9 mouse cellular contexts compared by ENCODE assay signal in the genomic region with DNA sequence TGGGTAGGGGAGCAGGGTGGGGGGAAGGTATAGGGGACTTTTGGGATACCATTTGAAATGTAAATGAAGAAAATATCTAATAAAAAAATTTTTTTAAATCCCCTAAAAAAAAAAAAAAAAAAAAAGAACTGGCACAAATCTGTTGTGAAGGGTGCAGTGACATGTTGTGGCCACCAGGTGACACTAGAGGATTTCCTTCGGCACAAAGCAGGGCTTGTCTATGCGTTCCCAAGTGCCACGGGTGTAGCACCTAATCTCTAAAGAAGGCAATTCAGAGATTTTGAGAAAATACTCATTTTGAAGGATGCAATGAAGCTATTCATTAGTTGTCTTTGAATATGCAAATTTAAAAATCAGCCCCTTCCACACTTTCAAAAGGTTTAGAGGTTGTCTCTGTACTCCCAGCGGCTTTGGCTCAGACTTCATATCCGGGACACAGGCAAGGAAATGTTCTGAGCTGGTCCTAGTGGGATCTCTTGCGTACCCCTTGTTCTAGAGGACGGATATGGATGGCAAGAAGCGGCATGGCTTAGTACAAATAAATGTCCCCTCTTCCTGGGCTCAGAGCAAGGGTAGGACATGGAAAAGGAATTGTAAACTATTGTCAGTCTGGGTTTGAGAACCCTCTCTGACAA. TPM values are rescaled to one million over a fixed set of nuclear protein-coding genes. Genes with fewer than 3 reads are reported as not detected.
A peak's percentile ranks its signal among the peaks of the same experiment; 100 is the strongest.
DNase-seq lines count a peak whose midpoint lies in the region; ATAC-seq and TF ChIP-seq lines count a peak whose summit lies in the region.
"Had no signal": no experiment of that assay in that cellular context is flagged by ENCODE, and none has a peak within 500 bp of the region (broad histone marks: within the 10 kb centered on the region; RNA-seq: fewer than 3 reads in every experiment).

No protein-coding gene starts in this region.

- DNase-seq in kidney, adult 18-20 months = peak; percentile 57
- peak; percentile 89 for DNase-seq in brain, embryonic 14.5 days (ENCODE audit: low read depth)
- peak; percentile 71 to 80 for DNase-seq in left cerebral cortex, postnatal 25 days (ENCODE audit: low spot score in 2 of 2)
- DNase-seq in spleen, adult 18-20 months = peak; percentile 24 to 43

- H3K4me3 ChIP-seq in kidney, embryonic 15.5 days (replicated peaks) = no peak overlapping the region
- H3K4me3 ChIP-seq in forebrain, embryonic 12.5 days (replicated peaks) = no peak overlapping the region
- H3K4me3 ChIP-seq in hindbrain, embryonic 16.5 days (ENCODE audit: low read length) = no peak overlapping the region
- no peak overlapping the region for H3K4me3 ChIP-seq in midbrain, embryonic 16.5 days (ENCODE audit: low read depth, low read length)
- H3K4me3 ChIP-seq: lung, embryonic 15.5 days had no signal

- 44% methylated on average over 8 of the region's 8 CpGs for WGBS in kidney, embryonic 15.5 days
- WGBS in forebrain, embryonic 12.5 days = 50% methylated on average over 8 of the region's 8 CpGs
- 37% methylated on average over 8 of the region's 8 CpGs for WGBS in hindbrain, embryonic 16.5 days
- WGBS in midbrain, embryonic 16.5 days = 42% methylated on average over 8 of the region's 8 CpGs

- H3K4me2 ChIP-seq in kidney, embryonic 15.5 days = no peak overlapping the region
- no peak overlapping the region for H3K4me2 ChIP-seq in forebrain, embryonic 12.5 days
- no peak overlapping the region for H3K4me2 ChIP-seq in hindbrain, embryonic 16.5 days (ENCODE audit: low read length)
- H3K4me2 ChIP-seq in midbrain, embryonic 16.5 days (ENCODE audit: low read length) = no peak overlapping the region
- H3K4me2 ChIP-seq: lung, embryonic 15.5 days had no signal

- H3K9ac ChIP-seq in kidney, embryonic 15.5 days = no peak overlapping the region
- no peak overlapping the region for H3K9ac ChIP-seq in forebrain, embryonic 12.5 days
- no peak overlapping the region for H3K9ac ChIP-seq in hindbrain, embryonic 16.5 days (ENCODE audit: low read depth, low read length)
- no peak overlapping the region for H3K9ac ChIP-seq in midbrain, embryonic 16.5 days (ENCODE audit: low read depth, low read length)
- H3K9ac ChIP-seq: lung, embryonic 15.5 days had no signal

- no peaks in the 10 kb centered on the region for H3K36me3 ChIP-seq in kidney, embryonic 15.5 days
- H3K36me3 ChIP-seq in forebrain, embryonic 12.5 days (replicated peaks) = no peaks in the 10 kb centered on the region
- H3K36me3 ChIP-seq in hindbrain, embryonic 16.5 days (ENCODE audit: control insufficient read depth, insufficient read depth, low read length) = no peaks in the 10 kb centered on the region
- H3K36me3 ChIP-seq in midbrain, embryonic 16.5 days (ENCODE audit: control insufficient read depth, insufficient read depth, low read length) = no peaks in the 10 kb centered on the region
- H3K36me3 ChIP-seq: lung, embryonic 15.5 days had no signal

- intact Hi-C loops in left cerebral cortex, postnatal 25 days (cut with DNase I) = loop anchor here (1.0 to 5.0 kb wide), 3 partner anchors 172 to 403 kb away; no protein-coding TSS in a partner anchor

- H3K27ac ChIP-seq in kidney, embryonic 15.5 days = no peak overlapping the region
- no peak overlapping the region for H3K27ac ChIP-seq in forebrain, embryonic 12.5 days
- no peak overlapping the region for H3K27ac ChIP-seq in hindbrain, embryonic 16.5 days (ENCODE audit: low read depth, low read length)
- no peak overlapping the region for H3K27ac ChIP-seq in midbrain, embryonic 16.5 days (ENCODE audit: low read length)
- H3K27ac ChIP-seq: lung, embryonic 15.5 days had no signal

- ATAC-seq in kidney, embryonic 15.5 days (replicated peaks; ENCODE audit: low FRiP score) = no peak
- peak; percentile 68; the same call in 1 of the 2 replicates for ATAC-seq in forebrain, embryonic 12.5 days (ENCODE audit: low FRiP score)
- ATAC-seq in hindbrain, embryonic 16.5 days = peak; percentile 79
- peak; percentile 87 for ATAC-seq in midbrain, embryonic 16.5 days

- H3K4me1 ChIP-seq in kidney, embryonic 15.5 days = no peaks in the 10 kb centered on the region
- H3K4me1 ChIP-seq in forebrain, embryonic 12.5 days = no peaks in the 10 kb centered on the region
- no peaks in the 10 kb centered on the region for H3K4me1 ChIP-seq in hindbrain, embryonic 16.5 days (ENCODE audit: control insufficient read depth, insufficient read depth, low read depth, low read length)
- H3K4me1 ChIP-seq in midbrain, embryonic 16.5 days (ENCODE audit: control insufficient read depth, insufficient read depth, low read length) = no peaks in the 10 kb centered on the region
- H3K4me1 ChIP-seq: lung, embryonic 15.5 days had no signal

- TF ChIP-seq CTCF in brain, embryonic 14.5 days (IDR thresholded peaks at IDR 0.05; ENCODE audit: borderline replicate concordance, extremely low read depth, insufficient read depth, insufficient read length) = peak; percentile 87

- no peak for TF ChIP-seq POLR2A in brain, embryonic 14.5 days (IDR thresholded peaks at IDR 0.05; ENCODE audit: borderline replicate concordance, extremely low read depth, insufficient read depth, insufficient read length, poor library complexity, severe bottlenecking)

- no peaks in the 10 kb centered on the region for H3K9me3 ChIP-seq in kidney, embryonic 15.5 days (replicated peaks)
- no peaks in the 10 kb centered on the region for H3K9me3 ChIP-seq in forebrain, embryonic 12.5 days
- no peaks in the 10 kb centered on the region for H3K9me3 ChIP-seq in hindbrain, embryonic 16.5 days (ENCODE audit: control insufficient read depth, low read length)
- no peaks in the 10 kb centered on the region for H3K9me3 ChIP-seq in midbrain, embryonic 16.5 days (replicated peaks; ENCODE audit: control insufficient read depth, low read length, poor library complexity, severe bottlenecking)
- H3K9me3 ChIP-seq: lung, embryonic 15.5 days had no signal

- H3K27me3 ChIP-seq in kidney, embryonic 15.5 days = 0 out of 2 replicates have a peak, but pooled peaks cover 9% of the 10 kb centered on the region
- H3K27me3 ChIP-seq in forebrain, embryonic 12.5 days = no peaks in the 10 kb centered on the region
- H3K27me3 ChIP-seq in hindbrain, embryonic 16.5 days (replicated peaks; ENCODE audit: control insufficient read depth, insufficient read depth, low read length) = no peaks in the 10 kb centered on the region
- no peaks in the 10 kb centered on the region; the same call in 1 of the 2 replicates for H3K27me3 ChIP-seq in midbrain, embryonic 16.5 days (ENCODE audit: control insufficient read depth, insufficient read depth, low read depth, low read length)
- H3K27me3 ChIP-seq: lung, embryonic 15.5 days had no signal

RNA-seq across cellular contexts. Expression of a gene that starts 29.8 kb away (rescaled TPM):
- polyA plus RNA-seq in kidney, embryonic 15.5 days (2015; fragmentation: Nextera tagmentation; extraction: Ambion mirVana) = 6.8 and 8.3 TPM in 2 replicates
- polyA plus RNA-seq in brain, embryonic 14.5 days (2012; rRNA removed) = 49.5 and 59.7 TPM in 2 replicates
- 37.1 and 42.4 TPM in 2 replicates for polyA plus RNA-seq in forebrain, embryonic 12.5 days (2016; fragmentation: Nextera tagmentation; extraction: Ambion mirVana)
- polyA plus RNA-seq in hindbrain, embryonic 16.5 days (2015; fragmentation: Nextera tagmentation; extraction: Ambion mirVana) = 28.0 and 29.9 TPM in 2 replicates
- total RNA-seq in left cerebral cortex, postnatal 25 days (2021) = 10 to 100 TPM; 13.8 to 14.5 TPM
- polyA plus RNA-seq in midbrain, embryonic 16.5 days (2015; fragmentation: Nextera tagmentation; extraction: Ambion mirVana) = 26.8 and 29.6 TPM in 2 replicates

RNA-seq across cellular contexts. Expression of a gene that starts 30.4 kb away (rescaled TPM):
- polyA plus RNA-seq in kidney, embryonic 15.5 days (2015; fragmentation: Nextera tagmentation; extraction: Ambion mirVana) = 9.7 and 10.9 TPM in 2 replicates
- 2.7 and 3.8 TPM in 2 replicates for polyA plus RNA-seq in brain, embryonic 14.5 days (2012; rRNA removed)
- 2.0 and 2.5 TPM in 2 replicates for polyA plus RNA-seq in forebrain, embryonic 12.5 days (2016; fragmentation: Nextera tagmentation; extraction: Ambion mirVana)
- 4.0 and 4.3 TPM in 2 replicates for polyA plus RNA-seq in hindbrain, embryonic 16.5 days (2015; fragmentation: Nextera tagmentation; extraction: Ambion mirVana)
- total RNA-seq in left cerebral cortex, postnatal 25 days (2021) = 1 to 10 TPM; 1.5 TPM
- 2.6 and 2.8 TPM in 2 replicates for polyA plus RNA-seq in midbrain, embryonic 16.5 days (2015; fragmentation: Nextera tagmentation; extraction: Ambion mirVana)

Comparison
In these comparisons a context has a peak if more than half of its experiments do, and no peak if none do; other contexts are left out.
1. DNase-seq: peak in every context shown above with its lines; median percentile 89 in brain, embryonic 14.5 days; 76 in left cerebral cortex, postnatal 25 days; 57 in kidney, adult 18-20 months; 34 in spleen, adult 18-20 months.